Mouse (Mus musculus): ENCODE data around the gene Pyy.

GRCm38 (mm10) chr11:102111576-102111975 lies 3.9 kb upstream of the Pyy start:
- TF ChIP-seq CTCF (IDR thresholded peaks at IDR 0.05; ENCODE audit: extremely low read depth, insufficient read depth, insufficient read length, insufficient replicate concordance) (no peak), POLR2A (IDR thresholded peaks at IDR 0.05; ENCODE audit: low read depth, low read length) (no peak)
